Mouse (Mus musculus) lung, adult 2 months (tissue): ENCODE measurements around the gene Gypa.

Experiments
- CTCF ChIP-seq: fragments of 200-500 bp; IDR thresholded peaks from 2 replicates; pipeline ENCODE4 v1.5.1; 2011; ENCODE audit warnings: mild to moderate bottlenecking, low read length, control low read depth; ENCODE audit not compliant: insufficient read depth
- POLR2A ChIP-seq: fragments of 200-500 bp; IDR thresholded peaks from 2 replicates; pipeline ENCODE4 v1.6.1; 2011; ENCODE audit warnings: low read depth, mild to moderate bottlenecking, control low read depth, low read length, borderline replicate concordance; ENCODE audit errors: extremely low read depth

DNA sequence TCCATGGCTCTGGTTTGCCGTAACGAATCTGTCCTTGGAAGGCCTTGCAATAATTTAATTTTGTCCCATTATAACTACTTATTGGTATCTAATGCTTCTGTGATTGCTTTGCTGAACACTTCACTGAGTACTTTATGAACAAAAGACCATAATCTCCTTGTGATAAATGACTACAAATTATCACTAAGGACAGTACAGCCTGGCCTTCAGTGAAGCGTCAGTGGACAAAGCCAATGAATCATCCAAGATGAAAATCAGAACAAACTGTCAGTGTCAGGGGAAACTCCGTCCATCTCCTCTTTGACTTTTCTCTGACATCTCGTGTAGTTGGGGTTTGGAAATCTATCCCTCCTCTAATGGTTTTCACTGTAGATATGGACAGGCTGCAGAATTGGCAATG lies 15.4 kb upstream of the Gypa start:
- TF ChIP-seq POLR2A (no peak), CTCF (no peak)
